Mouse (Mus musculus): ENCODE results near the gene Bri3.

The Bri3 gene

DNA sequence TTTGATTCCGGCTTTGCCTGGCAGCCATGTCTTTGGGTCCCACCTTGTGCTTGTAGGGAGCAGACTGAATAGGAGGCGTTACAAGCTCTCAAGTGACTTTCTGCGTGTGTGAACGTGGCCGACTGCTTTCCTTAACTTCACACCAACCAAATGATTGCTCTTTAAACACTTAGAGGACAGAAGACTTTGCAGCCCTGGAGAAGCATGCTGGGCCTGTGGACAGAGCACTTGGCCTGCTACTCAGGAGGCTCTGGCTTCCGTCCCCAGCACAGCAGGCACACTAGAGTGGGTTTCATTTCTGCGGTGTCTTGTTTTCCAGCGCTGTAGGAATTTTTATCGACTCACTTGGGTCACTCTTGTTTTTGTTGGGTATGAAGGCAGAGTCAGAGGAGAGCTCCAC lies 18.8 kb downstream of the Bri3 start:
- no peak for DNase-seq (ENCODE audit: low read depth)

DNA sequence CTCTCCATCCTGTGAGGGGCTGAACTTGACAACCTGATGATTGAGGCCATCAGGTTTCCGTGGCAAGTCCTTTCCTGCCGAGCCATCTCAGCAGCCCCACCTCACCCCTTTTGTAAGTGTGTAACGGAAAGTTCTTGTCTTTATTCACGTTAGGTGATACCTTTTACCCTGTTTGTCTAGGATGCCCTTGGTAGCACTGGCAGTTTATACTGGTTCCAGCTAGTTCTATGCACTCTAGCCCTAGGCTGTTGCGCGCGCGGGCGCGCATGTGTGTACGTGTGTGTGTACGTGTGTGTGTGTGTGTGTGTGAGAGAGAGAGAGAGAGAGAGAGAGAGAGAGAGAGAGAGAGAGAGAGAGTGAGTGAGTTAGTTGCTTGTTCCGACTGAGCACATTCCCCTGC lies 19.3 kb downstream of the Bri3 start:
- DNase-seq (ENCODE audit: low read depth), result no peak

DNA sequence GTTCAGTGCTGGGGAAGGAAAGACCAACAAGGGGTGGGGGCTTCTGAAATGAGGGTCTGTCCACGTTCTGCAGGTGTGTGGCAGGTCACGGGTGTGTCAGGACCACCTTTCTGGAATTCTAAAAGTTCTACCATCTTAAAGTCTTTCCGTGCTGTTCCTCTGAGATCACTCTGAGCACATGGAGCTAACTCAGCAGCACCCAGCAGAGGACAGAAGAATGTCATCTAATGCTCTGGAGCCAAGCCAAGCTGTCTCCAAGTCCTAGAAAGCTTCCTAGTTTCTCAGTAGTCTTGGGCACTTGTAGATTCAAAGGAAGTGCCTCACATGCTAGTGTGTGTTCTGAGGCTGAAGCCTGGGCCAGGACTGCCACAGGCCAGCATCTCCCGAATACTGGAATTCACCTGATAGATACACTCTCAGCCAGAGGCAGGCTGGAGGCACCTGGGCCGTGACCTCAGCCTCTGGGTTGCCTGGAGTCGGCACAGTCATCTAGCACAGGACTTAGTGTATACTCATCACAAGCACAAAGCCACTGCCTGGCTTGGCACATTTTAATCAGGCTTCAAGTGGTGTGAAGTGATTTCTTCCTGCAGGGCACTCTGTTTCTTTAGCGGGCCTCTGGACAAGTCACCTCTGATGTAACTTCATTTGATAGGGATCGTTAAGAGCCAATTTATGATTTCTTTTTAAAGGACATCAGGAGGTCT lies 23.5 kb downstream of the Bri3 start:
- DNase-seq (ENCODE audit: low read depth), result no peak

DNA sequence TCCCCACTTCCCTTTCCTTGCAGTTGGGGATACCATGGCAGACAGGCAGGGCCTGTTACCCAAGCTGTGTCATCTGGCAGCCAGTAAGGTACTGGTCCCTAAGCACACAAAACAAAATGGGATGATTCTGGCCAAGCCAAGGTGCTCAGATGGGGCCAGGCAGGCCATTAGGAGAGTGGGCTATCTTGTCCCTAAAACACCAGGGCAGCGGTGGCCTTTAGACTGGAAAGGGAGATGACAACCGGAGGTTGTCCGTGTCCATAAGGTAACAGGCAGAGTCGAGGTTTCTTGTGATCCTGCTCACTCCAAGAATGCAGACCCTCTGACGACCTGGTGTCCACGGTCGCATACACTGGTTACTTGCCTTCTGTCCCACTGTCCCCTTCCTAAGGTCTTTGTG lies 25.7 kb downstream of the Bri3 start:
- no peak for DNase-seq (ENCODE audit: low read depth)

DNA sequence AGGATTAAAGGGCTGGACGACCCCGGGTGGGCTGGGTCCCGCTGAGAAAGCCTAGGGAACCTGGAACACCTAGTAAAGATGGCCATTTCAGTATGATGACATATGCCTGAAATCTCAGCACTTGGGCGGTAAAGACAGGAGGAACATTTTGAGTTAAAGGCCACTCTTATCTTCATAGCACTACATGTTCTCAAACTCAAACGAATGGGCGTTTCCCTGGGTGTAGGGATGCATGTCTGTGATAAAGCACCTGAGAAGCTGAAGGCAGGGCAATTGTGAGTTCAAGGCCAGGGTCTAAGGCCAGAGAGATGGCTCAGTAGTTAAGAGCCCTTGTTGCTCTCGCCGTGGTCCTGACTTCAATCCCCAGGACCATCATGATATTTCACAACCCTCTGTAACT lies 26.2 kb downstream of the Bri3 start:
- no peak for DNase-seq (ENCODE audit: low read depth)

DNA sequence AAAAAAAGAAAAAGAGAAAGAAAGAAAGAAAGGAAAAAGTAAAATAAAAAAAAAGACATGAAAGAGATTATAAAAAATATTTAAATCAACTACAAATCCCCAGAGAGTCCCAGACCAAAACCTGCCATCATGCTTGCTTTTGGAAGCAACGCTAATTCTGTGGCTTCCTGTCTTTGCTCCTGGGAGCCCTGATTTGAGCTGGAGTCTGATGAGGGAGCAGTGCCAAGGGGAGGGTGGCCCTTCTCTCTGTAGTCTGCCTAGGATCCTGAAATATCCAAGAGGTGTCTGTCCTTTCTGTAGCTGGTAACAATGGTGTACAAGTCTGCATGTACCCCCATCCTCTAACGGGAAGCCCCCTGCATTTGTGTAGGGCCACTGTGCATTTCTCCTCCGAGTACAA lies 26.9 kb downstream of the Bri3 start:
- no peak for DNase-seq (ENCODE audit: low read depth)

DNA sequence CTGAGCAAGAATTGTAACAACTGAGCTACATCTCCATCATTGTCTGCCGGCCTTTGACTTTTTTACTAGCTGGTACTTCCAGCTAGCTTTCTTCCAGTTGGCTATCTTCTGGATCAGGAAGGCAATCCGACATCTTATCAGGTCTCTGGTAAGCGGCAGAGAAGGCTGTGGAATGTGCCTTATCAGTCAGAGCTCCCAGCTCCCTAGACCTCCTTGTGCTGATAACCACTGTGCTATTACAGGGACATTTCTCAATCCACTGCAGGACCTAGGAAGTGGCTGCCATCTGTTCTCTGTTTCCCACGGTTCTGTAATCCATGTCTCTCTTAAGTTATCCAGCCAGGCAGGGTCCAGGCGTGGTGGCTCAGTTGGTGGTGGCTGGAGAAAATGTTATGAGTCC lies 27.5 kb downstream of the Bri3 start:
- no peak for DNase-seq (ENCODE audit: low read depth)

DNA sequence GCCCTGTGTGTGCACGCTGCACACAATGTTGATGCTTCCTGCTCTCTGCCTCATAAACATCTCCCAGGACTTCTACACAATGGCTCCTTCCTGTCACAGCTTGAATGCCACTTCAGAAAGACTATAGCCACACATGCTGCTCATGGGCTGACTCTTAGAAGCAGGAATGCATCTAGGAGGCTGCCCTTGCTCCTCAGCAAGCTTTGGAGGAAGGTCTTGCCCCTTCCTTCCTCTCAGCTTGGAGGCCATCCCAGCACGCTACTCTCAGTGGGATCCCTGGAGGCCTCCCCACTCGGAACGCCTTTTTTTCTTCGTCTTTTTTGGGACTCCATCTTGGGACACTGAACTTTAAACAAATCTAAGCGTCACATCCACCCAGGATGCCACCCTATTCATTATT lies 30.7 kb downstream of the Bri3 start:
- no peak for DNase-seq (ENCODE audit: low read depth)

DNA sequence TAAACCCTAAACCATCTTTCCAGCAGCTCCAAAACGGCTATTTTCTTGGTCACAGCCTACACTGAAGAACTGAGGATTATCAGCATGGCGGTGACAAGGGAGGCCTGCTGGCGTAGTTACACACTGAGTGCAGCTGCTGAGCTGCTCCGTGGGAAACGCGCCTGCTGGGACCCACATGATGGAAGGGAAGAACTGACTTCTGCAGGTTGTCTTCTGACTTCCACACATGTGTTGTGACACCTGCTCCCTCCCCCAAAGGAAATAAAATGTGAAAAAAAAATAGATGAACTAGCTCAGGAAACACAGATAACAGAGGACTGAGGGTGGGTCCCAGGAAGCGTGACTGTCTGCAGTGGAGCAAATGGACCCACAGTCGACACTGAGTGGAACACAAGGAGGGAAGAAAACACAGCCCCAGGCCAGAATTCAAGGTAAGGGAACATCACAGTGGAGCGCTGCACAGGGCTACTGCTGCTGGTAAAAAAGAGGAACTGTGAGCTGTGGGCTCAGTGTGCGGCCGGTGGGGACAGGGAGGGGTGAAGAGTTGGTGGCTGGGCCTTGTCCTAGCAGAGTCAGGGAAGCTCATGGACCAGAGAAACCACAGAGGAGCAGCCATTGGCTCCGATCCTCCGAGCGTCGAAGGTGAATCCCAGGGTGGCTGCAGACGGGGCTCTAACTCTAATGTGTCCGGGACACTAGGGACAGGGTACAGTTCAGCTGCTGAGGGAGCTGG lies 32.8 kb downstream of the Bri3 start:
- DNase-seq (ENCODE audit: low read depth), result no peak

DNA sequence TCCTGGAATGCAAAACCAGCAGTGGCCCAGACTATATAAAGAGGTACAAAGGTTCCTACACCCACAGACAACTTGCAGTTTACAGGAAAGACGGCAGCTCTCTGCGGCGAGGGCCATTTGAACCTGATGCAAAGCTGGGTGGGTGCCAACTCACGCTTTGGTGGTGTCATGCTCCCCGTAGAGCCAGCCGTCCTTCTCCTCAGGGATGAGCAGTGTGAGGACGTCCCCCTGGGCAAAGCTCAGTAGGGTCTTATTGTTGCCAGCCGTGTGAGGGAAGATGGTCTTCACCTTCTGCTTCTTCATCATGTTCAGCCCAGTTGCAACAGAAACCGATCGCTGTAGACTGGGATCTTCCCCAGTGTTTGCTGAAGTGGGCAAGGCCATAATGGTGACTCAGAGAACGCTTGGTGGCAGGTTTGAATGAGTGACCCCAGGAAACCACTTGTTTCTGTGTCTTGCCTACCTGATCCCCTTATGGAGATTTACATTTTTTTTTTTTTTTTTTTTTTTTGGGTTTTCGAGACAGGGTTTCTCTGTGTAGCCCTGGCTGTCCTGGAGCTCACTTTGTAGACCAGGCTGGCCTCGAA lies 34.2 kb downstream of the Bri3 start:
- DNase-seq (ENCODE audit: low read depth), result no peak

DNA sequence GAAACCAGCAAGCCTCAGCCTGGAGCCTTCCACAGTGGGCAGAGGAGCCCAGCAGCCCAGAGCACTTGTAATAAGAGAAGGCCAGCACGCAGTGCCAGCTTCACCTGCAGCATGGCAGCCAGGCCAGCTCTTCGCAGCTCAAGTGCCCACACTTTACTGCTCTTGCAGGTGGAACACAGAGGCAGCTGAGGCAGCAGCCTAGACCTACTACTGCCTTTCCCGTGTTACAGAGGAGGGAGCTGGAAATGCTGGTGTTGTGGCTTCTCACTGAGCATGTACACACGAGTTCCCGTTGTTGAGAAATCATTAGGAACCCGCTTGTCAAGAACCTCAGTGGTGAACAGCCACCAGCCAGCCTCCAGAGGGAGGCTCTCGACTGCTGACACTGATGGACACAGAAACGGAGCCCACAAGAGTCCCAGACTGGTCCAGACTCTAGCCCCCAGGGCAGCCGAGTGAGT lies 34.9 kb downstream of the Bri3 start:
- no peak for DNase-seq (ENCODE audit: low read depth)

DNA sequence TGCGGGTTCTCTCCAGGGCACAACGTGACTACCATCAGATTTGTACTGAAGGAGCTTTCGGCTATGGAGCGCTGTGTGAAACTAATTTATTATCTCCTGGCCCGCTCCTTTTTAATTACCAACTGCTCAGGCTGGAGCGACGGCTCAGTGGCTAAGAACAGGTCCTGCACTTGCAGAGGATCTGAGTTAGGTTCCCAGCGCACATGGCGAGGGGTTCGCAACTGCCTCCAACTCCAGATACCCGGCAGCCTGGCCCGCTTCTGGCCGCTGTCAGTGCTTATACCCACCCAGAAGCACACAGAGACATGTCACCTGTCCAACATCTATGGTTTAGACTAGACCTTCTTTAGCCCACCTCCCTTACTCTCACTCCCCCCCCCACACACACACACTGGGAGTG lies 35.7 kb downstream of the Bri3 start:
- DNase-seq (ENCODE audit: low read depth), result no peak

DNA sequence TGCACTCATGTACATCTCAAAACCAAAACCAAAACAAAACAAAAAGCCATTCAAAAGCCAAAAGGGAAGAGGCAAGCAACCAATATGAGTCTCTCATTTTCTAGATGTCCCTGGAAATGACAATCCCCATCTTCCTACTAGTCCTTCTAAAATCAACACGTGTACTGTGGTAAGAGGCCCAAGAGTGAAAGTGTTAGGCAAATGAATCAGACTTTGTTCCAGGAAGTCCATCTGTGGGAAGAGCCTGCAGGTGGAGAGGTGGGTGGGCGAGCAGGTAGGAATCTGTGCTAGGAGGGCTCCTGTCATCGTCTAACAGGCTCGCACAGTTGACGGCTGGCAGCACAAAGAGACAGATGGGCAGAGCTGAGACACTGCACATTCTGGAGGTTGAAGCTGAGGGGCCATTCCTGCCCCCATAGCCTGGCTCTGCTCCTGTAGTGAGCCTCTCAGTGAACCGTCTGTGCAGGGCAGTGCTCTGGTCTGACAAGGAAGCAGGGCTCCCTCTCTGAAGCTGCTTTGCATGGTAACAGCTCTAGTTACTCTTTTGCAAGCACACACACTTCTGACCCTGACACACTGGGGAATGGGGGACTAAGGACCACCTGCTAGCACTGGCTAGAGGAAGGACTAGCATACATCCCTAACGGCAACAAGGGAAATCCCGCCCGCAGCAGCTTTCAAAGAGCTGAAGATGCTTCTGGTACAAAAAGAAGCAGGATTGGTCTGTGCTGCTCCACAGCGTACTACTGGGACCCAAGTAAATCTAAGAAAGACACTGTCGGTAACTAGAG lies 38.4 kb downstream of the Bri3 start:
- DNase-seq (ENCODE audit: low read depth), result no peak

DNA sequence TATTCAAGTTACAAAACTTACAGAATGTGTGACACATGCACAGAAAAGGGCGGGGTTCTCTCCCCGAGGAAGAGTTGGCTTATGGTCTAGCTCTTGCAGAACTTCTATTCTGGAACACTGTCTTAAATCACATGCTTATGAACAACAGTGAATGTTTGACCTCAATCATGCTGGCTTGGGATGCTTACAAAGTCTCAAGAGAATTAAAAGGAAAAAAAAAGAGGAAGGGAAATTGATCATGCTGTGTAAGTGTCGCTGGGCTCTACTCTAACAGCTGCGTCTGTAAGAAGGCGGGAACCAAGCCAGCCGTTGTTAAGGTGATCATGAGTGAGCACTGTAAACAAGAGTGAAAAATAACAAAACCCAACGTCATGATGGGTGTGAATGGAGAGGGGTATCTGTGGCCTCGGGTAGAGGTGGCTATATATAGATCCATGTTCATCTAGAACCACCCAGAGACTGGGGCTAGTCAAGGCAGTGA lies 39.4 kb downstream of the Bri3 start:
- no peak for DNase-seq (ENCODE audit: low read depth)

DNA sequence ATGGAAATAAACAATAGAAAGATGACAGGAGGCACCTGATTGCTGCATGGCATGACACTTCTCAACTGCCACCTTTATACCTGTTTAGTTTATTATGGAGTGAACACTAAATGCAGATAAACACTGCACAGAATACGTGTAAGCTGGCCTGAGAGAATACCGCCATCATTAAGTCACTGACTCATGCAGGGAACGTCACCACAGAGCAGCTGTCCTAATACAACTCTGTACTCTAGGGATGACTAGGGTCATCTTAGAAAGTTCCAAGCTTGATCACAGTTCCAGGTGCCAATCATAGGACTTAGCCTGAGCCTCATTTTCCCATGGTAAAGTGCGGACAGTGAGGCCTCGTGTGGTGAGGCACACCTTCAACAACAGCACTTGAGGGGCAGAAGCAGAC lies 40.4 kb downstream of the Bri3 start:
- DNase-seq (ENCODE audit: low read depth), result no peak

DNA sequence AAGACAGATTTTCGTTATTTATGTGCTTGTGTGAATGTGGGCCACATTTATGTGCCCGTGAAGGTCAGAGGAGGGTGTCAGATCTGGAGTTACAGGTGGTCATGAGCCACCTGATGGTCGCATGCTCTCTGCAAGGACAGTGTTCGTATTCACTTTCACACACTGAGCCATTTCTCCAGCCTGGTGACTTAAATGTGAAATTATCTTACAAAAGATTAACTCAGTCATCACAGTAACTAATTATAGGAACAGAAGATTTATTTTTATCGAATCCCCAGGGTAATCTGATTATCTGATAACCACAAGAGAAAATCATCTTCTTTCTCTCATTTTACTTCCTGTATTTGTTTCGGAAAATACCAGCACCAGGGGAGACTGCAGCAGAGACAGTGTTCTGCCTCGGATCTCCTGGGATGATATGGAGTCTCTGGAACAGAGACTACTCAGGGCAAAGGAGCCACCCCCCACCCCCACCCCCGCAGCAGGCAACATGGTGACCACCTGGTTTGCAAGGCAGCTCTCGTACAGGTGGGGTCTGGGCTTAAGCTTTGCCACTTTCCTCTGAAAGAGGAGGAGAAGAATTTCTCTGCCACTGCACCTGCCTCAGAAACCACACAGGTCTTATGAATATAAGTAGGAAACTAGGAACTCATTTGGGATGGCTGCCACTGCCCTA lies 42.5 kb downstream of the Bri3 start:
- DNase-seq (ENCODE audit: low read depth), result no peak

DNA sequence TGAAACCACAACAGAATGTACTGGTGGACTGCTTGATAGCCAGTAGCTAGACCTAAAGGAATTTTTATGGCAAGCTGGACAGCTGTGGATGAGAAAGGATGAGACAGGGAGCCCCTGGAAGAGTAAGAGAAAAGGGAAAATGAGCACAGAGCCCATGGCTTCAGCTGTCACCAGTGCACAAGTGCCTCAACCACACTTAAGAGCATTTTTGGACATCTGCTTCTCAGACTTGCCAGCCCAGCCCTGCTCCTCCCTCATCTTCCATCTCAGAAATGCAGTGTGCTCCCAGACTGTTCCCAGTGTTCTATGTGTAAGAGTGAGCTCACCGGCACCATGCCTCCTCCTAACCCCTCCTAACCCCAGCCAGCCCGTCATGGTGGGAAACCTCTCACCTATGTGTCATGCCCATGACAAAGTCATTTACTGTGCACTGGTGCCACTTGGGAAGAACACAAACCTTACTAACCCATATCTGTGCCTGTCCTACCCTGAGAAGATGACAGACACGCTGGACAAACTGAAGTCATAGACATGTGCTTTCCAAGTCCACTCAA lies 43.1 kb downstream of the Bri3 start:
- DNase-seq (ENCODE audit: low read depth), result no peak

DNA sequence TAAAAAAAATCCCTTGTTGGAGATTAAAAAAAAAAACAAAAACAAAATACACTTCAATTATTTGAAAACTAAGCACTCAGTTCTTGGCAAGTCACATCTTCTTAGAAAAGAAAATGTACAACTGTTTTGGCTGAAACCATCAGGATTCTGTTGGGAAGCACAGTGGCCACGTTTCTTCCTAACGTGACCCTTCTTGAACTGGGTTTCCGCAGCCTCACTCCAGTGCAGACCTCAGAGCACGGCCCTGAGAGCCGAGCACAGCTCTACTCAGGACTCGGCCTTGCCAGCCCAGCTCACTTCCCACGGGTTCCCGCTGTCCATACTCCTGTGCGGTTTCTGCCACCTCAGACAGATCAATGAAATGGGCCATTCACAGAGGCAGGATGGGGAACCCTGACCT lies 44.2 kb downstream of the Bri3 start:
- no peak for DNase-seq (ENCODE audit: low read depth)

DNA sequence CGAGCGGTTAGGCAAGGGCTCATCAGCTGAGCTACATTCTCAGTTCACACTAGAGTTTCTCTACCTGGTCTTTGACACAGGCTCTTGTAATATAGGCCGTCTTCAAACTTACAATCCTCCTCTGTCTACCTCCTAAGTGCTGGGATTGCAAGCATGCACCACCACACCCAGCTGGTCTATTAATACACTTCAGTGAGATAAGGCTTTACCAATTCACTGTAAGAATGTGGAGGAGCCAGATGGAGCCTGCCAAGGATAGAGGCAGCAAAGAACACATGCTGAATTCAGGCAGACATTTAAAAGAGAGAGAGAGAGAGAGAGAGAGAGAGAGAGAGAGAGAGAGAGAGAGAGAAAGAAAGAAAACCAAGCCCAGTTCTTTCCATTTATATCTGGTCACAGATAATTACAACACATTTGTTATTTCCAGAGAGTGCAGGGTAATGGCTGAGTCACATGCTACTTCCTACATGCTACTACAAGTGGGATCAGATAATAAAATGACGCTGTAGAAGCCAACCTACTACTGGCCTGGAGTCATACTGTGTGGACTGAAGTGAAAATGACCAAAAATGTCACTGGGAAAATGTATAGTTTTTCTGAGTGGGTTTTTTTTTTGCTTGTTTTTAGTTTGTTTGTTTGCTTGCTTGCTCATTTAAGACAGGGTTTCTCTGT lies 45.7 kb downstream of the Bri3 start:
- DNase-seq (ENCODE audit: low read depth), result no peak

DNA sequence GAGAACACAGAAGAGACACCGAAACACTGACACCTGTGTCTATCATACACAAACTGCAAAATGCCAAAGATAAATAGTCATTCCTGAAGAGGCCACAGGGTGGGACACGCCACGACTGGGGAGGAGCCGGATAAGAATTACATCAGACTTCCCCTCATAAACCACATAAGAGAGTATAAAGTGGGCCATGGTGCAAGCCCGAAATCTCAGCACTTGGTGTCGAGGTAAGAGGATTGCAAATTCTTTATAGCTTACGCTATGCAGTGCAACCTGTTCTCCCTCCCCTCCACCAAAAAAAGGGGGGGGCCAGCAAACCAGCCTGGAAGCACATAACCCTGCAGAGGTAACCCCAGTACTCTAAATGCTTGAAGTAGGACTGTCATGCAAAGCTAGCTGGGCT lies 50.7 kb downstream of the Bri3 start:
- no peak for DNase-seq (ENCODE audit: low read depth)

DNA sequence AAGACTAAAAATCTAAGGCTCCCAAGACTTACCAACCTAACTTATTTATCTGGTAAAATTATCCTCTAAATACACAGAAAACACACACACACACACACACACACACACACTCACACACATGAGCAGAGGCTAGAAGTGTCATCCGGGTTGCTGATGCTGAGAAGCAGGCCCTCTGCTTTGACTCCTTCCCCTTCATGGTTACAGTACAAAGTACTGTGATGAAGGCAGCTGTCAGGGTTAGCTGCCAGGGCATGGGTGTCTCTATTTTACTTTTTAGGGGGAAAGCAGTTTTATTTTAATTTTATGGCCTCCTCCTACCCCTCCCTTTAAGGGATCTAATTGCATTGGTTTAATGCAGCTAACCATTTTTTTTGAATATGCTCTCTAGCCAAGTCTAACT lies 51.1 kb downstream of the Bri3 start:
- DNase-seq (ENCODE audit: low read depth), result no peak

Data from fibroblast of lung, adult 2 months (primary cell).